Mouse (Mus musculus): ENCODE measurements at regions not wholly inside any gene's neighbourhood (a gene's known extent, or its start where the extent isn't known, plus 50 kb on each side); places are given as distances from the start of the nearest gene placed in this dataset.

- no peaks in the 10 kb centered on the region for H3K9me3 ChIP-seq (ENCODE audit: control insufficient read depth, low read length)
- H3K4me3 ChIP-seq (ENCODE audit: low read depth, low read length): no peak overlapping the region
- WGBS: 79% methylated on average over 1 of the region's 1 CpGs
- no peak overlapping the region for H3K9ac ChIP-seq (ENCODE audit: low read length)
- no peaks in the 10 kb centered on the region for H3K27me3 ChIP-seq (ENCODE audit: control insufficient read depth, insufficient read depth, low read length)
- H3K4me1 ChIP-seq (ENCODE audit: control insufficient read depth, insufficient read depth, low read length): no peaks in the 10 kb centered on the region
- H3K36me3 ChIP-seq (ENCODE audit: control insufficient read depth, insufficient read depth, low read length): no peaks in the 10 kb centered on the region
- ATAC-seq (ENCODE audit: low FRiP score) (no peak), DNase-seq (ENCODE audit: low spot score, missing footprints) (no peak)
- H3K27ac ChIP-seq (ENCODE audit: low read depth, low read length): no peak overlapping the region
- H3K4me2 ChIP-seq: no peak overlapping the region
These were observed 123.1 kb downstream of the Areg start for GRCm38 (mm10) chr5:91262526-91262925.

GRCm38 (mm10) chr5:91270747-91271146 lies 131.3 kb downstream of the Areg start:
- Histone ChIP-seq H3K9ac (ENCODE audit: low read length) (no peak overlapping the region), H3K9me3 (ENCODE audit: control insufficient read depth, low read length) (no peaks in the 10 kb centered on the region), H3K27ac (ENCODE audit: low read depth, low read length) (no peak overlapping the region), H3K4me2 (no peak overlapping the region), H3K4me3 (ENCODE audit: low read depth, low read length) (no peak overlapping the region), H3K36me3 (ENCODE audit: control insufficient read depth, insufficient read depth, low read length) (no peaks in the 10 kb centered on the region), H3K4me1 (ENCODE audit: control insufficient read depth, insufficient read depth, low read length) (no peaks in the 10 kb centered on the region), H3K27me3 (ENCODE audit: control insufficient read depth, insufficient read depth, low read length) (no peaks in the 10 kb centered on the region)
- DNase-seq (ENCODE audit: low spot score, missing footprints): no peak
- WGBS: 76% methylated on average over 1 of the region's 1 CpGs
- no peak for ATAC-seq (ENCODE audit: low FRiP score)

DNA sequence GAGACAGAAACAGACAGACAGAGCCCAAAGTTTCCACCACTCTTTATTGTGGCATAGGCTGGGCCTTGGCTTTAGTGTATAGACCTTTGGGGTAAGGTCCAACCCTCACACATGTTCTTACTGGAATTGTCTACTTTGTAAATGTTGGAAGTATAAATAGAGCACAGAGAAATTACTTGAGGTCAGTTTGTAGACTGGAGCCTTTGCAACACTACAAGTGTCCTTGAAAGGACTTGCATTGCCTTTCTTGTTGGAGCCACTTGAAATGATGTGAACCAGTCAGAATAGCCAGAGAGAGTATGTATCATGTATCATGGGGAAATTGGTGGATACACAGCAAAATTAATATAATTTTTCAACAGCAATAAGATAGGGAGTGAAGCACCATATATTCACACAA lies 131.4 kb downstream of the Btc start:
- ATAC-seq (ENCODE audit: low FRiP score): no peak
- no peak overlapping the region for H3K9ac ChIP-seq (ENCODE audit: low read length)
- H3K27me3 ChIP-seq (ENCODE audit: control insufficient read depth, insufficient read depth, low read length): no peaks in the 10 kb centered on the region
- H3K36me3 ChIP-seq (ENCODE audit: control insufficient read depth, insufficient read depth, low read length): no peaks in the 10 kb centered on the region
- no peak overlapping the region for H3K27ac ChIP-seq (ENCODE audit: low read depth, low read length)
- H3K4me3 ChIP-seq (ENCODE audit: low read depth, low read length): no peak overlapping the region
- no peaks in the 10 kb centered on the region for H3K9me3 ChIP-seq (ENCODE audit: control insufficient read depth, low read length)
- no peaks in the 10 kb centered on the region for H3K4me1 ChIP-seq (ENCODE audit: control insufficient read depth, insufficient read depth, low read length)
- DNase-seq (ENCODE audit: low spot score, missing footprints): no peak
- H3K4me2 ChIP-seq: no peak overlapping the region

DNA sequence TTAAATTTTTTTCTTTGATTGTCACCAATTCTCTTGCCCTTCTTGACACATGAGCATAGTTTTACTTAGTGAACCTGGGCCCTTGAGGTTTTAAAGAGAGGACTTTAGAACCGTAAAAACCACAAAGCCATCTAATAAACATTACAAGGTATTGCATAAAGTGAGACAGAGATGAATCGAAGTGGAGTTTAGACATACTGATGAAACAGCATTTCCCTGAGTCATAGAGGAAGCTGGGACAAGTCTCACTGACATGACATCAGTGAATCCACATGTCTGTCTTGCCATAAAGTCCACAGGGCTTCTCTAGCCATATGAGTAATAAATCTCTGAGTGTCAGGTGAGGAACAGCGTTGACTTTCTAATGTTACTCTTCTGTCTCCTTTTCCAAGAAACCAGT lies 128.4 kb downstream of the Btc start:
- DNase-seq (ENCODE audit: low spot score, missing footprints): no peak
- H3K4me2 ChIP-seq: no peak overlapping the region
- 86% methylated on average over 3 of the region's 3 CpGs for WGBS
- no peaks in the 10 kb centered on the region for H3K9me3 ChIP-seq (ENCODE audit: control insufficient read depth, low read length)
- no peak for ATAC-seq (ENCODE audit: low FRiP score)
- H3K27ac ChIP-seq (ENCODE audit: low read depth, low read length): no peak overlapping the region
- H3K4me1 ChIP-seq (ENCODE audit: control insufficient read depth, insufficient read depth, low read length): no peaks in the 10 kb centered on the region
- H3K9ac ChIP-seq (ENCODE audit: low read length): no peak overlapping the region
- H3K36me3 ChIP-seq (ENCODE audit: control insufficient read depth, insufficient read depth, low read length): no peaks in the 10 kb centered on the region
- no peak overlapping the region for H3K4me3 ChIP-seq (ENCODE audit: low read depth, low read length)
- no peaks in the 10 kb centered on the region for H3K27me3 ChIP-seq (ENCODE audit: control insufficient read depth, insufficient read depth, low read length)

GRCm38 (mm10) chr5:91278466-91278865 lies 124.3 kb downstream of the Btc start:
- no peaks in the 10 kb centered on the region for H3K27me3 ChIP-seq (ENCODE audit: control insufficient read depth, insufficient read depth, low read length)
- H3K4me2 ChIP-seq: no peak overlapping the region
- no peaks in the 10 kb centered on the region for H3K4me1 ChIP-seq (ENCODE audit: control insufficient read depth, insufficient read depth, low read length)
- ATAC-seq (ENCODE audit: low FRiP score) (no peak), DNase-seq (ENCODE audit: low spot score, missing footprints) (no peak)
- H3K36me3 ChIP-seq (ENCODE audit: control insufficient read depth, insufficient read depth, low read length): no peaks in the 10 kb centered on the region
- no peak overlapping the region for H3K27ac ChIP-seq (ENCODE audit: low read depth, low read length)
- 87% methylated on average over 3 of the region's 3 CpGs for WGBS
- no peak overlapping the region for H3K4me3 ChIP-seq (ENCODE audit: low read depth, low read length)
- no peak overlapping the region for H3K9ac ChIP-seq (ENCODE audit: low read length)
- no peaks in the 10 kb centered on the region for H3K9me3 ChIP-seq (ENCODE audit: control insufficient read depth, low read length)

DNA sequence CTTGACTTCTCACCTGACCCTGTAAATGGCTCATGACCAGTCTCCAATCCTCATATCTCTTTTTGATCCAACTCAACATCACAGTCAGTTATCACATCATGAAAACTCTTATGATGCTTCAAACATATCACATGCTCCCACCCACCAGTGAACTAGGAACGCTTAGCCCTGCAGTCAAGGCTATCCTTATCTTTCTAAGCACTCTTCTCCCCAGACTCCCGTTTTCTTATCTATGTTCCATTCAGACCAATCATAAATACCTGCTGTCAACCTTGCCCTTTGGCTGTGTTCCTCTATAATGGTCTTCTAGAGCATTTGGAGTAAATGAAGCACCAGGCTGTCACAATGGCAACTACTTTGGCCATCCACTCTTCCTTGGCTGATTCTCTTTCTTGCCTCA lies 123.3 kb downstream of the Btc start:
- Histone ChIP-seq H3K4me3 (ENCODE audit: low read depth, low read length) (no peak overlapping the region), H3K9me3 (ENCODE audit: control insufficient read depth, low read length) (no peaks in the 10 kb centered on the region), H3K27ac (ENCODE audit: low read depth, low read length) (no peak overlapping the region), H3K27me3 (ENCODE audit: control insufficient read depth, insufficient read depth, low read length) (no peaks in the 10 kb centered on the region), H3K9ac (ENCODE audit: low read length) (no peak overlapping the region), H3K4me2 (no peak overlapping the region), H3K4me1 (ENCODE audit: control insufficient read depth, insufficient read depth, low read length) (no peaks in the 10 kb centered on the region), H3K36me3 (ENCODE audit: control insufficient read depth, insufficient read depth, low read length) (no peaks in the 10 kb centered on the region)
- ATAC-seq (ENCODE audit: low FRiP score): no peak
- DNase-seq (ENCODE audit: low spot score, missing footprints): no peak
- 85% methylated on average over 2 of the region's 2 CpGs for WGBS

- Histone ChIP-seq H3K9ac (ENCODE audit: low read length) (no peak overlapping the region), H3K27me3 (ENCODE audit: control insufficient read depth, insufficient read depth, low read length) (no peaks in the 10 kb centered on the region), H3K4me3 (ENCODE audit: low read depth, low read length) (no peak overlapping the region)
These were observed 119.8 kb downstream of the Btc start for GRCm38 (mm10) chr5:91282969-91283368.

DNA sequence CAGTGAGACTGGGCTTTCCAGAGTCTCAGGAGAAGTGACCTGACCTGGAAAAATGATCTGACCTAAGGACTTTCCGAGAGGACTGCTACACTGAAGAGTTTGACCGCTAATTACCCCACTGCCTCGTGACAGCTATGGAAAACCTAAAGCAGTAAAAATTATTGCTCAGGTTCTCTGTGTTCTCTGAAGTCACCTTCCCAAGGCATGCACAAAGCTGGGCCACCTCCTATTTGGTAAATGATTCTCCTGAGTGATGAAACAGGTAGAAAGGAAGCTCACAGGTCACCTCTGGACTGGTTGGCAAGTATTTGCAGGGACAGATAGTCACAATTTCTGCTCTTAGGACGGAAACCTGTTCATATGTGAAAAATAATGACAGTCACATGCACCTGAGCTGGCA lies 109.7 kb downstream of the Btc start:
- H3K9me3 ChIP-seq (ENCODE audit: control insufficient read depth, low read length): no peaks in the 10 kb centered on the region
- H3K4me1 ChIP-seq (ENCODE audit: control insufficient read depth, insufficient read depth, low read length): no peaks in the 10 kb centered on the region
- DNase-seq (ENCODE audit: low spot score, missing footprints) (no peak), ATAC-seq (ENCODE audit: low FRiP score) (no peak)
- no peaks in the 10 kb centered on the region for H3K27me3 ChIP-seq (ENCODE audit: control insufficient read depth, insufficient read depth, low read length)
- no peaks in the 10 kb centered on the region for H3K36me3 ChIP-seq (ENCODE audit: control insufficient read depth, insufficient read depth, low read length)
- no peak overlapping the region for H3K27ac ChIP-seq (ENCODE audit: low read depth, low read length)
- H3K9ac ChIP-seq (ENCODE audit: low read length): no peak overlapping the region
- 79% methylated on average over 4 of the region's 4 CpGs for WGBS
- no peak overlapping the region for H3K4me2 ChIP-seq
- H3K4me3 ChIP-seq (ENCODE audit: low read depth, low read length): no peak overlapping the region

More at GRCm38 (mm10) chr5:91282969-91283368, 119.8 kb downstream of the Btc start:
- Histone ChIP-seq H3K27ac (ENCODE audit: low read depth, low read length) (no peak overlapping the region), H3K9me3 (ENCODE audit: control insufficient read depth, low read length) (no peaks in the 10 kb centered on the region), H3K4me1 (ENCODE audit: control insufficient read depth, insufficient read depth, low read length) (no peaks in the 10 kb centered on the region), H3K36me3 (ENCODE audit: control insufficient read depth, insufficient read depth, low read length) (no peaks in the 10 kb centered on the region), H3K4me2 (no peak overlapping the region)
- WGBS: 88% methylated on average over 7 of the region's 7 CpGs
- ATAC-seq (ENCODE audit: low FRiP score) (no peak), DNase-seq (ENCODE audit: low spot score, missing footprints) (no peak)

DNA sequence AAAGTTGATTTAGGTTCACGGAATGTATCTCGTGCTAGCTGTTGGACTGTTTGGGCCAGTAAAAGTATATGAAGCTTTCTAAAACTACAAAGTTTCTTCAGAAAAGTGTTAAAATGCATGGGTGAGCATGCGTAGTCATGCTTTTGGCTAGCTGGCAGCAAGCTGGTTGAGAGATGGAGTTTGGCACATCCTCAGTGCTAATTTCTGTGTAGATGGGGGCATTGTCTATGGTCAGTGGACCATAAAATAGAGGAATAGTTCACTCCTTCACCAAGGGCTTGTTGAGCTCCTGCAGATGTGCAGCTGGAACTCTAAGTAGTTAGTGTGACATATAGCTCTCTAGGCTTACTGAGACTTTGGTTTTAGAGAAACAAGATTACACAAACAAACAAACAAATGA lies 107.8 kb downstream of the Btc start:
- 94% methylated on average over 3 of the region's 3 CpGs for WGBS
- H3K36me3 ChIP-seq (ENCODE audit: control insufficient read depth, insufficient read depth, low read length): no peaks in the 10 kb centered on the region
- H3K9ac ChIP-seq (ENCODE audit: low read length): no peak overlapping the region
- H3K4me3 ChIP-seq (ENCODE audit: low read depth, low read length): no peak overlapping the region
- DNase-seq (ENCODE audit: low spot score, missing footprints): no peak
- H3K9me3 ChIP-seq (ENCODE audit: control insufficient read depth, low read length): no peaks in the 10 kb centered on the region
- H3K27ac ChIP-seq (ENCODE audit: low read depth, low read length): no peak overlapping the region
- H3K4me2 ChIP-seq: no peak overlapping the region
- H3K4me1 ChIP-seq (ENCODE audit: control insufficient read depth, insufficient read depth, low read length): no peaks in the 10 kb centered on the region
- no peaks in the 10 kb centered on the region for H3K27me3 ChIP-seq (ENCODE audit: control insufficient read depth, insufficient read depth, low read length)
- no peak for ATAC-seq (ENCODE audit: low FRiP score)

GRCm38 (mm10) chr5:91297068-91297467 lies 105.7 kb downstream of the Btc start:
- no peak for DNase-seq (ENCODE audit: low spot score, missing footprints)
- no peak overlapping the region for H3K4me3 ChIP-seq (ENCODE audit: low read depth, low read length)
- H3K36me3 ChIP-seq (ENCODE audit: control insufficient read depth, insufficient read depth, low read length): no peaks in the 10 kb centered on the region
- no peaks in the 10 kb centered on the region for H3K27me3 ChIP-seq (ENCODE audit: control insufficient read depth, insufficient read depth, low read length)
- H3K4me1 ChIP-seq (ENCODE audit: control insufficient read depth, insufficient read depth, low read length): no peaks in the 10 kb centered on the region
- H3K9ac ChIP-seq (ENCODE audit: low read length): no peak overlapping the region
- no peak overlapping the region for H3K27ac ChIP-seq (ENCODE audit: low read depth, low read length)
- ATAC-seq (ENCODE audit: low FRiP score): no peak
- H3K9me3 ChIP-seq (ENCODE audit: control insufficient read depth, low read length): no peaks in the 10 kb centered on the region
- H3K4me2 ChIP-seq: no peak overlapping the region
- 88% methylated on average over 2 of the region's 2 CpGs for WGBS
